Mouse (Mus musculus) heart, postnatal 0 days (tissue): ENCODE data around the gene Dgke. TPM values are rescaled to one million over a fixed set of nuclear protein-coding genes. Genes with fewer than 3 reads are reported as not detected.

ENCODE experiments used
- ATAC-seq: fragments of 200-750 bp; cut with Nextera tagmentation; 2 replicates; pipeline ENCODE4 v1.8.0; 2017; ENCODE audit warnings: low read depth, moderate number of reproducible peaks, moderate library complexity; ENCODE audit not compliant: insufficient read depth
- DNase-seq: peaks from one replicate; pipeline ENCODE4 v3.0.0-alpha.2; 2016; ENCODE audit warnings: low spot score
- H3K27ac ChIP-seq: fragments of 300-500 bp; sonication (generic); 2 replicates; pipeline ENCODE4 v1.5.1; 2014; ENCODE audit warnings: low read depth, mild to moderate bottlenecking
- H3K27me3 ChIP-seq: fragments of 300-500 bp; sonication (generic); 2 replicates; pipeline ENCODE4 v1.6.1; 2014; ENCODE audit warnings: low read length, mixed read lengths; ENCODE audit not compliant: control insufficient read depth, insufficient read depth
- H3K36me3 ChIP-seq: fragments of 300-500 bp; sonication (generic); replicated peaks from 2 replicates; pipeline ENCODE4 v1.6.1; 2014; ENCODE audit warnings: low read length, mixed read lengths; ENCODE audit not compliant: control insufficient read depth, insufficient read depth
- H3K4me1 ChIP-seq: fragments of 300-500 bp; sonication (generic); 2 replicates; pipeline ENCODE4 v1.6.1; 2014; ENCODE audit warnings: antibody characterized with exemption; ENCODE audit not compliant: control insufficient read depth, insufficient read depth
- H3K4me2 ChIP-seq: fragments of 300-500 bp; sonication (generic); 2 replicates; pipeline ENCODE4 v1.6.1; 2014; ENCODE audit warnings: low read depth, mild to moderate bottlenecking, low read length, moderate library complexity
- H3K4me3 ChIP-seq: fragments of 300-500 bp; sonication (generic); 2 replicates; pipeline ENCODE4 v1.5.1; 2014; ENCODE audit warnings: low read depth, low read length
- H3K9ac ChIP-seq: fragments of 300-500 bp; sonication (generic); replicated peaks from 2 replicates; pipeline ENCODE4 v1.6.1; 2014; ENCODE audit warnings: low read depth, low read length, mixed read lengths
- H3K9me3 ChIP-seq: fragments of 300-500 bp; sonication (generic); replicated peaks from 2 replicates; pipeline ENCODE4 v1.6.1; 2016; ENCODE audit warnings: low read length; ENCODE audit not compliant: control insufficient read depth
- CTCF ChIP-seq: IDR thresholded peaks from 2 replicates; pipeline ENCODE4 v1.5.1; 2016; ENCODE audit warnings: antibody characterized with exemption, control low read depth, low read depth
- EP300 ChIP-seq: IDR thresholded peaks from 2 replicates; pipeline ENCODE4 v1.6.1; 2016; ENCODE audit warnings: antibody characterized with exemption, low read depth
- WGBS: fragments of 180-500 bp; shearing (Covaris S2); extraction: QIAGEN DNeasy Blood & Tissue Kit; methylation state at CpG from one replicate; pipeline ENCODE4 v1.1.7; 2014; 5-methylcytosine and 5-hydroxymethylcytosine counted together
- polyA plus RNA-seq: library from polyadenylated mRNA; unstranded; fragments of >200 nt; fragmentation: Nextera tagmentation; extraction: Ambion mirVana; gene quantifications from 2 replicates; pipeline ENCODE4 v1.2.1, GENCODE M21; 2015
- total RNA-seq: library from RNA; depleted of rRNA; stranded (reverse); fragments of >200 nt; gene quantifications from 2 replicates; pipeline ENCODE4 v1.2.3, GENCODE M21; 2014; ENCODE audit warnings: low replicate concordance

The Dgke gene
- total and polyA plus RNA-seq, 2 experiments from 2014 or later = 5.3 to 12.6 TPM

- ATAC-seq = no peak
- Histone ChIP-seq H3K9me3 (no peaks in the 10 kb centered on the region), H3K4me1 (no peaks in the 10 kb centered on the region), H3K27ac (no peak overlapping the region), H3K4me2 (no peak overlapping the region), H3K4me3 (no peak overlapping the region), H3K9ac (no peak overlapping the region), H3K27me3 (no peaks in the 10 kb centered on the region), H3K36me3 (peaks cover 35% of the 10 kb centered on the region)
- 74% methylated on average over 3 of the region's 3 CpGs for WGBS
- DNase-seq = no peak
- TF ChIP-seq EP300 (no peak), CTCF (no peak)
Observed at GRCm38 (mm10) chr11:89035552-89035951, 31.1 kb downstream of the Dgke start.

DNA sequence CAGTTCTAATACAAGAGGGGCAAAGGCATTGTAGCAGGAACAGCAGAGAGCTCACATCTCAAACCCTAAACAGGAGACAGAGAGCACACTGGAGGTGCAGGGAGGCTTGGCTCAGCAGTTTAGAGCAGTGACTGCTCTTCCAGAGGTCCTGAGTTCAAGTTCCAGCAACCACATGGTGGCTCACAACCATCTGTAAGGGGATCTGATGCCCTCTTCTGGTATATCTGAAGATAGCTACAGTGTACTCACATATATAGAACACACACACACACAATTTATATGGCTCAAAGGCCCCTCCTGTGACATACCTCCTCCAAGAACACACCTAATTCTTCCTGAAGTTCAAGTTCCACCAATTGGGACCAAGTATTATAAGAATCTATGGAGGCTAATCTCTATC, 32.1 kb downstream of the Dgke start:
- no peak overlapping the region for H3K27ac ChIP-seq
- ATAC-seq (no peak), DNase-seq (no peak)
- H3K4me3 ChIP-seq = no peak overlapping the region
- H3K4me1 ChIP-seq = no peaks in the 10 kb centered on the region
- TF ChIP-seq EP300 (no peak), CTCF (peak; percentile 5; the same call in 1 of the 2 replicates)
- no peaks in the 10 kb centered on the region for H3K9me3 ChIP-seq
- peaks cover 25% of the 10 kb centered on the region for H3K36me3 ChIP-seq
- no peaks in the 10 kb centered on the region for H3K27me3 ChIP-seq
- no peak overlapping the region for H3K4me2 ChIP-seq
- H3K9ac ChIP-seq = no peak overlapping the region

- Histone ChIP-seq H3K4me3 (no peak overlapping the region), H3K27ac (no peak overlapping the region), H3K27me3 (no peaks in the 10 kb centered on the region), H3K9me3 (no peaks in the 10 kb centered on the region), H3K9ac (no peak overlapping the region), H3K4me1 (peaks cover 9% of the 10 kb centered on the region), H3K4me2 (no peak overlapping the region), H3K36me3 (peaks cover 6% of the 10 kb centered on the region; the same call in 1 of the 2 replicates)
- no peak for TF ChIP-seq CTCF
- TF ChIP-seq EP300 = no peak
- DNase-seq (no peak), ATAC-seq (no peak)
- 62% methylated on average over 1 of the region's 1 CpGs for WGBS
Observed at GRCm38 (mm10) chr11:89031189-89031588, 35.5 kb downstream of the Dgke start.

- WGBS = 87% methylated on average over 6 of the region's 6 CpGs
- Histone ChIP-seq H3K9ac (no peak overlapping the region), H3K4me2 (no peak overlapping the region), H3K4me3 (no peak overlapping the region), H3K27me3 (no peaks in the 10 kb centered on the region), H3K9me3 (no peaks in the 10 kb centered on the region), H3K4me1 (peaks cover 9% of the 10 kb centered on the region), H3K36me3 (peaks cover 6% of the 10 kb centered on the region; the same call in 1 of the 2 replicates), H3K27ac (no peak overlapping the region)
- DNase-seq (no peak), ATAC-seq (no peak)
- no peak for TF ChIP-seq EP300
- no peak for TF ChIP-seq CTCF
Observed at GRCm38 (mm10) chr11:89030552-89030951, 36.1 kb downstream of the Dgke start.

GRCm38 (mm10) chr11:89028871-89029405, 37.7 kb downstream of the Dgke start:
- TF ChIP-seq CTCF (no peak), EP300 (peak; percentile 84)
- Histone ChIP-seq H3K27me3 (no peaks in the 10 kb centered on the region), H3K4me1 (peaks cover 14% of the 10 kb centered on the region), H3K4me3 (no peak overlapping the region), H3K36me3 (no peaks in the 10 kb centered on the region), H3K4me2 (no peak overlapping the region), H3K9ac (no peak overlapping the region), H3K27ac (peak overlapping the region; percentile 68), H3K9me3 (no peaks in the 10 kb centered on the region)
- peak; percentile 57 for ATAC-seq
- WGBS = 16% methylated on average over 10 of the region's 10 CpGs
- peak; percentile 39 for DNase-seq

DNA sequence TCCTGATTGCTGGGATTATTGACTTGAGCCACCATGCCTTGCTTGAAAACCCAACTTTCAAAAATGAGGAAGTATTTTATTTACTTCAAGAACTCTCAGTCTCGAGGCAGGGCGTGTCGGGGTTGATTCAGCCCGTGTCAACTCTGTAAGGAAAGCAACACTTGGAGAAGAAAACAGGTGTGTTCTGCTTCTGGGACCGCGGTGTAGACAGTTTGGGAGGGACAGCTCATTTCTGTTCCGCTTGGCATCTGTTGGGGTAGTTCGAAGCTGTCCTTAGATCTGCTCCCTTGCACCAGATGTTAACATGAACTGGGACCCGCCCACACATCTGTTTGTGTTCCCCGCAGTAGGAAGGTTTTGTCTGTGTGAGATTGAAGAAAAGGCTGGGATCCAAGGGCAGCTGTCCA, 38.7 kb downstream of the Dgke start:
- H3K4me1 ChIP-seq = peaks cover 19% of the 10 kb centered on the region

More for the DNA sequence above, 38.7 kb downstream of the Dgke start:
- DNase-seq (no peak), ATAC-seq (no peak; the same call in 1 of the 2 replicates)
- H3K4me3 ChIP-seq = no peak overlapping the region
- no peaks in the 10 kb centered on the region for H3K9me3 ChIP-seq
- peak overlapping the region; percentile 68 for H3K27ac ChIP-seq
- WGBS = 68% methylated on average over 10 of the region's 10 CpGs
- no peak for TF ChIP-seq CTCF
- TF ChIP-seq EP300 = no peak
- H3K9ac ChIP-seq = no peak overlapping the region
- H3K4me2 ChIP-seq = no peak overlapping the region
- H3K36me3 ChIP-seq = no peaks in the 10 kb centered on the region
- H3K27me3 ChIP-seq = no peaks in the 10 kb centered on the region
